Mouse (Mus musculus) hindbrain, embryonic 10.5 days (tissue): ENCODE data around the gene Sh3tc1. TPM values are rescaled to one million over a fixed set of nuclear protein-coding genes. Genes with fewer than 3 reads are reported as not detected.

ENCODE experiments used
- DNase-seq: peaks from one replicate; pipeline ENCODE4 v3.0.0-alpha.2; 2017; ENCODE audit warnings: low spot score
- H3K27ac ChIP-seq: fragments of 300-500 bp; sonication (generic); 2 replicates; pipeline ENCODE4 v1.5.1; 2016; ENCODE audit warnings: mild to moderate bottlenecking, moderate library complexity
- H3K27me3 ChIP-seq: fragments of 300-500 bp; sonication (generic); 2 replicates; pipeline ENCODE4 v1.6.1; 2016; ENCODE audit warnings: mild to moderate bottlenecking; ENCODE audit not compliant: poor library complexity, insufficient read depth, severe bottlenecking
- H3K36me3 ChIP-seq: fragments of 300-500 bp; sonication (generic); 2 replicates; pipeline ENCODE4 v1.6.1; 2016; ENCODE audit warnings: mild to moderate bottlenecking, moderate library complexity
- H3K4me1 ChIP-seq: fragments of 300-500 bp; sonication (generic); replicated peaks from 2 replicates; pipeline ENCODE4 v1.6.1; 2016; ENCODE audit warnings: mild to moderate bottlenecking
- H3K4me3 ChIP-seq: fragments of 300-500 bp; sonication (generic); 2 replicates; pipeline ENCODE4 v1.5.1; 2016; ENCODE audit warnings: mild to moderate bottlenecking, moderate library complexity
- H3K9me3 ChIP-seq: fragments of 300-500 bp; sonication (generic); 2 replicates; pipeline ENCODE4 v1.6.1; 2016; ENCODE audit warnings: mild to moderate bottlenecking, moderate library complexity
- WGBS: fragments of 180-500 bp; shearing (Covaris S2); methylation state at CpG from one replicate; pipeline ENCODE4 v1.1.7; 2016; 5-methylcytosine and 5-hydroxymethylcytosine counted together
- polyA plus RNA-seq: library from polyadenylated mRNA; unstranded; fragments of >200 nt; fragmentation: Nextera tagmentation; extraction: Ambion mirVana; gene quantifications from 2 replicates; pipeline ENCODE4 v1.2.1, GENCODE M21; 2016

Gene Sh3tc1
- polyA plus RNA-seq, 1 experiment from 2014 or later: 4.7 TPM

DNA sequence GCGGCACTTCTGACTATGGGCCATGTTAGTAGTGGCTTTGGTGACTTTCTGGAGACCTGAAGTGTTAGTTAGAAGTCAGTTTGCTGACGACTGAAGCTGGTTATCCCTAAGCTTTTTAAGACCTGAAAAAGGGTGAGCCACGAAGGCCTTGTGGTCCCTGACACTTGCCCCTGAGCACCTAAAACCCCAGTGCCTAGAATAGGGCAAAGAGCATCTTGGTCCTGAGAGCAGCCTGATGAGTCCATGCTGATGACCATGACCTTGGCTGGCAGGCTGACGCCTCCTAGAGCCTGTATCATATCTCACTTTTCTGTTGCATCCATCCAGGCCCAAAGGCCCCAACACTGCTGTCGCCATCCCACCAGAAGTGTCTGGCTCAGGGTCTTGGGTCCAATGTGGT, 5.6 kb upstream of the Sh3tc1 start:
- H3K4me3 ChIP-seq: no peak overlapping the region
- 81% methylated on average over 5 of the region's 5 CpGs for WGBS
- H3K4me1 ChIP-seq: peaks cover 4% of the 10 kb centered on the region; the same call in 1 of the 2 replicates
- peaks cover 15% of the 10 kb centered on the region for H3K27me3 ChIP-seq
- H3K27ac ChIP-seq: no peak overlapping the region
- H3K9me3 ChIP-seq: no peaks in the 10 kb centered on the region
- DNase-seq: no peak
- no peaks in the 10 kb centered on the region for H3K36me3 ChIP-seq

DNA sequence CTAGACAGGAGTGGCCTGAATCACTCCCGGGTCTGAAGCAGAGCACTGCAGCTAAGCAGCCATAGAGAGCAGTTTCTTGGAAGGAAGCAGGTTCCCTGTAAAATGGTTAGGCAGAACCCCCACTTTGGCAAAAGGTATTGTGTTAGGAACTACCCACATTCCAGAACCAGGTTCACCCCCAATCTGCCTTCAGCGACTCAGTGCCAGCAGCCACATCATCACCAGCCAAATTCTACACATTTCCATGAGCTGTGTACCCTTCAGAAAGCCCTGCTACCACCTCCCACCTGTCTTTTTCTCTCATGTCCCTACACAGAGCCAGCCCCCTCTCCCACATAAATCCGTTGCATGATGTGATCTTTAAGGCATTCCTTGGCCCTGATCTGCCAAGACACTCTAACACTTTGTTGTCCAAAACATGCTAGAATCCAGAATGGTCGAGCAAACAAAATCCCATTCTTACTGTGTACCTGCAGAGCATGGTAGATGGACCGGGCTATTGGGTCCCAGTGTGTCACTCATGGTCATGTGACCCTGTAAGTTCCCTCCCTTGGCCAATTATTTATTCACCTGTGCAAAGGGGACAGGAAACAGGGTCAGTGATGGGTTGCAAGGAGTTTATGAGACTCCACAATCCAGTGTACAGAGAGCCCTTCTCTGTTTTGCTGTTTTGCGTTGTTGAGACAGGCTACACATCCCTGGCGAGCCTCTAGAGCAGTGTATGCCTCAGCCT, 4.4 kb upstream of the Sh3tc1 start:
- Histone ChIP-seq H3K36me3 (no peaks in the 10 kb centered on the region), H3K27ac (no peak overlapping the region), H3K27me3 (peaks cover 27% of the 10 kb centered on the region), H3K4me1 (peaks cover 15% of the 10 kb centered on the region), H3K4me3 (no peak overlapping the region), H3K9me3 (no peaks in the 10 kb centered on the region)
- DNase-seq: no peak
- 85% methylated on average over 7 of the region's 7 CpGs for WGBS

DNA sequence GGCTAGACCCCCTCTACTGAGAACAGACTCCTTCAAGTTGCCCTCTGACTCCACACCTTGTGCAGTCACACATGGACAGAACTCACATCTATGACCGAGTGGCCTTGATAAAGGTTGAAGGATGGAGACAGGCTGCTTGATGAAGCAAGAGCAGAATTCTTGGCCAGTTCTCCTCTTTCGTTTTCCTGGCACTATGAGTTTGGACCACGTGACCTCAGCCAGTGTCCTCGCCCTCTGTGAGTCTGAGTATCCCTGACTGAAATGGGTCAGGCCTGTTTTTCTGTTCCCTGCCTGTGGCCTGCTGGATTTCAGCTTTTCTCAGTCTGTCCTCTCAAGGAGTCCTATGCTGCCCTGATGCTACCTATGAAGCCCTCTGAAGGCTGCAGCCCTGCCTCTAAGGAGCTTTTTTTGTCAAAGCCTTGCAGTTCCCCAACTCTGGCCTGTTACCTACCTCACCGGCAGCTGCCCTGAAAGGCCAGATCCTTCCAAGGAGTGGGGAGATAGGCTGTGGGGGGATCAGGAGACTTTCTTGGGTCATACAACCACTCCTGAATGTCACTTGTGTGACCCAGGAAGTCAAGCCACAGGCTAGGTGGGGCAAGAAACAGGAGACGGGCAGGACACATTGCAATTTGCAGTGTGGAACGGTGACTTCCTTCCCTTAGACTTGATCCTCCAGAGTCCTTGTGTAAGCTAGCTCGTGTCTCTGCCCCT, 3.6 kb upstream of the Sh3tc1 start:
- no peak for DNase-seq
- H3K27ac ChIP-seq: no peak overlapping the region
- H3K4me1 ChIP-seq: peaks cover 18% of the 10 kb centered on the region
- WGBS: 80% methylated on average over 8 of the region's 8 CpGs
- H3K27me3 ChIP-seq: peaks cover 31% of the 10 kb centered on the region
- H3K4me3 ChIP-seq: no peak overlapping the region
- no peaks in the 10 kb centered on the region for H3K9me3 ChIP-seq
- H3K36me3 ChIP-seq: no peaks in the 10 kb centered on the region

DNA sequence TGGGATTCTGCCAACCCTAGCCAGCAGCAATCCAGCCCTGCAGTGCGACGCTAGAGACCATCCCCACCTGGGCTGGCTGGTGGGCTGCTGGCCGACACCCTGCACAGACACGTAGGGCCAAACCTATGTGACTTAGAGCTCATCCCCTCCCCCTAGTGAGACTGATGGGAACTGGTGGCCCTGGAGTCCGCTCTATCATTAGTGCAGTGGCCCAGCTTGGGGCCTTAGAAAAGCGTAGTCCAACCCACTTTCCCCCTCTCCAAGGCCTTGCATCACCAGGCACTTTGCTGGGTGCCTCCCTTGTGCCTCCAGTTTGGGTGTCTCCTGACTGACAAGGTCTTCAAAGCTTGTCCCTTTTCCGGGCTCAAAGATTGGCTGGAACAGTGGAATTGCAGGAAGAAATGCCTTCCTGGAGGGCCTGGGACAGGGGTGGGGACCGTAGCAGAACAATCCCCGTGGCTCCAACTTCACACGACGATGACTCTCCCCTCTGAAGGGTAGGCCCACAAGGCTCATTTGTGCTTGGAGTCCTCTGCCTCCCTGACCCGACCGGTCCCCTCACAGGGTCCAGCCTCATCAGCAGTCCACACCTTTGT, 1.5 kb upstream of the Sh3tc1 start:
- Histone ChIP-seq H3K36me3 (no peaks in the 10 kb centered on the region), H3K27ac (no peak overlapping the region), H3K9me3 (no peaks in the 10 kb centered on the region), H3K27me3 (peaks cover 31% of the 10 kb centered on the region), H3K4me1 (peaks cover 18% of the 10 kb centered on the region), H3K4me3 (no peak overlapping the region)
- no peak for DNase-seq
- WGBS: 45% methylated on average over 13 of the region's 13 CpGs

DNA sequence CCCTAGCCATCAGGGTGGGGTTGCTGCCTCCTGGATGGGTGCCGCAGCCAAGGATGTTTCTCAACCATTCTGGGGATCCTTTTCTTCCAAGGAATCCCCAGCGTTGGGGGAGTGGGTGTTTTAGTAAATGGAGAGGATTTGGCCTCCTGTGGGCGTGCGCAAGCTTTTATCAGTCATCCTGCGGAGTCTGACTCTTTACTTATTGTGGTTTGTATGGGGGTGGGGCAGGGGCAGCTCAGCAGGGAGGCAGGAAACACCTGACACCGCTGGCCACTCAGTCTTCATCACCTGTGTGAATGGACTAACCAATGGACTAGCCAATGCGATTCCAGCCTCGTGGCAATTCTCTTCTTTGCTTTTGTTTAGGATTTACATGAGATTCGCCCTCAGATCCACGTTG, 929 bp upstream of the Sh3tc1 start:
- Histone ChIP-seq H3K36me3 (no peaks in the 10 kb centered on the region), H3K27ac (no peak overlapping the region), H3K4me3 (no peak overlapping the region), H3K9me3 (no peaks in the 10 kb centered on the region), H3K4me1 (peaks cover 18% of the 10 kb centered on the region), H3K27me3 (peaks cover 31% of the 10 kb centered on the region)
- 10% methylated on average over 10 of the region's 10 CpGs for WGBS
- no peak for DNase-seq

DNA sequence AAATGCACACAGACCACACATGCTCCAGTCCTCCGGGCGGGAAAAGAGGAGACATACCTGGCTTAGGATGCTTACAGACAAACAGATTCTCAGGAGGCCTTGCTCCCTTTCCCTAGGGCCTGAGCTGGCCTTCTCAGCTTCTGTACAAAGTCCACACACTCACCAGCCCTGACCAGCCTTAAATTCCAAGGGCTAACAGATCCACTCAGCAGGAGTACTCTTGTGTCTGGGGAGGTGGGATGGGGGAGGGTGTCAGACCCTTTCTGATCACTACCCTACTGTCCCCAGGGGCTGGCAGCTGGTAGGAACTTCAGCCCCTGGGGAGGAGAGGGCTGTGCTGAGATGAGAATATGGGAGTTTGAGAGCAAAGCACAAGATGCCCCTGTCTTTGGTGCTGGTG, 782 bp downstream of the Sh3tc1 start:
- Histone ChIP-seq H3K36me3 (no peaks in the 10 kb centered on the region), H3K9me3 (no peaks in the 10 kb centered on the region), H3K4me3 (no peak overlapping the region), H3K4me1 (peaks cover 18% of the 10 kb centered on the region), H3K27ac (no peak overlapping the region), H3K27me3 (peaks cover 31% of the 10 kb centered on the region)
- WGBS: 65% methylated on average over 2 of the region's 2 CpGs
- no peak for DNase-seq

DNA sequence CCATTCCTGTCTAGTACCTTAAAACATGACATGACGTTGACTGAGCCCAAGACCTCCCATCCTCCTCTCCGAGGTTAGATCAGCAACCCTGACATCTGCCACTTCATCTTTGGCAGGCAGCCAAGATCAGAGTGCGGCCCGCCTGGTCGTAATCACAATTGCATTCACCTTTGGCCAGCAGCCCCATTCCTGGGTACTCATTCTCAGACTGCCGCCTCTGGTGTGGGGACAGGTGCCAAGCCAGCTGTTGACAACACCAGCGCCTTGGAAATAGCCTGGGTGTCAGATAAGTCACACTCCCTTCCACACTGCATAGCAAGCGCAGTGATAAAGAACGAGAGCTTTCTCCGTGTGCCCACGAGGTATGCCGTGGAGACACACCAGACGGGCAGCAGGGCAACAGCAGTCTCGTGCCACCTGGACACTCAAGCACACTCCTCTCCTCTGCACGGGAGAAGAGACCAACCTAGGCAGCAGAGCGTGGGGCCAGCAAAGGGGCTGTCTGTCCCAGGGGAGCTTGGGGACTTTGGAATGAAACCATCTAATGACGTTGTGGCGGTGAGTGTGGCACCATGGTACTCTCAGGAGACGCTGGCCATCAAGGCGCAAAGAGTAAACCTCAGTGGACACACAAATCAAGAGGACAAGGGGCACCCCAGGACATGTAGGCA, 2.4 kb downstream of the Sh3tc1 start:
- DNase-seq: no peak
- Histone ChIP-seq H3K4me3 (no peak overlapping the region), H3K9me3 (no peaks in the 10 kb centered on the region), H3K27ac (no peak overlapping the region), H3K36me3 (no peaks in the 10 kb centered on the region), H3K4me1 (peaks cover 18% of the 10 kb centered on the region), H3K27me3 (peaks cover 31% of the 10 kb centered on the region)
- 90% methylated on average over 20 of the region's 20 CpGs for WGBS

DNA sequence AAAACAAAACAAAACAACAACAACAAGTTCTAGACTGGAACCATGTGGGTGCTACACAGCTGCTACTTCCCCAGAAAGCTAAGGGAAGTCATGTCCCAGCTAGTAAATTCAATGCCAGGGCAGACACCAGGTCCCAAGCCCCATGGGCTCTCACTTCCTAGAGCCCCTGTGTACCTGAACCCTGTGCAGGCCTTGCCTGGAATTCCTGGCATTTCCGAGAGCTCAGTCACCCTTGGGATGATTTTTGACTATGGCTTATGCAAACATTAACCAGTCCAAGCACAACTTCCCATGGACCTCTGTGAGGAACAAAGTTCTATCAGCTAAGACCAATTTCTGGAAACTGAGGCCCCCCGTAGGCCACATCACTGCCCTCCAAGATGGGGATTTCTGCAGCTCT, 6.3 kb downstream of the Sh3tc1 start:
- WGBS: 81% methylated on average over 2 of the region's 2 CpGs
- no peaks in the 10 kb centered on the region for H3K36me3 ChIP-seq

DNA sequence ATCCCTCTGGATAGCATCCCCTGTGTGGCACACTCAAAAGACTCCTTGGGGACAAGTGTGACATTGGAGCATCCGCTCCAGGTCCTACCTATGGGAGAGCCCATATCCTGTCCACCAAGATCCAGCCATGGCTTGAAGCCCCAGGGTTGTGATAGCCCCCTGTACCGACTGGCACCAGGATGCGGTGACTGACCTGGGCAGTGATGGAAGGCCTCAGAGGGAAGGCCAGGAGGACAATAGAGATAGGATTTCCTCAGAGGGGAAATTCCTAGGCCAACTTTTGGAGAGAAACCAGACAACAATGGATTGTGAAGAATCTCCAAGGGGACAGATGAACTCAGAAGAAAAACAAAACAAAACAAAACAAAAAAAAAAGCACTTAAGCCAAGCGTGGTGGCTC, 8.8 kb downstream of the Sh3tc1 start:
- Histone ChIP-seq H3K27ac (no peak overlapping the region), H3K4me3 (no peak overlapping the region), H3K27me3 (no peaks in the 10 kb centered on the region), H3K4me1 (peaks cover 9% of the 10 kb centered on the region; the same call in 1 of the 2 replicates), H3K9me3 (no peaks in the 10 kb centered on the region), H3K36me3 (no peaks in the 10 kb centered on the region)
- WGBS: 90% methylated on average over 4 of the region's 4 CpGs
- no peak for DNase-seq

More for the DNA sequence above, 6.3 kb downstream of the Sh3tc1 start:
- Histone ChIP-seq H3K27me3 (no peaks in the 10 kb centered on the region), H3K4me3 (no peak overlapping the region), H3K4me1 (peaks cover 7% of the 10 kb centered on the region; the same call in 1 of the 2 replicates), H3K27ac (no peak overlapping the region), H3K9me3 (no peaks in the 10 kb centered on the region)
- DNase-seq: no peak

DNA sequence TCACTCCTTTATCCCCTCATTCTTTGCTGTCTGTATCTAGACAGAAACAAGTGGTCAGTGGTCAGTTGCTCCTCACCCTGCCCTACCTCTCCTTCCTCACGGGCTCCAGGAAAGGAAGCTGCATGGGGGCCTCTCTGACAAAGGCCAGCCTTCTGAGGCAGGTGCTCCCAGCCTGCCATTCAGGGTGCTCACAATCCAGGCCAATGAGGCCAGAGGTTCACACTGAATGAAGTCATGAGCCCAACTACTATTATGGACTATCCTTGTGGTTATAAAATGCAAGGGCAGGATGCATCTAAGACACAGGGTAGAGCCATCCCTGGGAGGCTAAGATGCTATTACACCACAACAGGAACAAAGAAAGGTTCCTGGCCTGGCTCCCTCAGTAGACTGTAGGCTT, 9.2 kb downstream of the Sh3tc1 start:
- DNase-seq: no peak
- 83% methylated on average over 1 of the region's 1 CpGs for WGBS
- Histone ChIP-seq H3K9me3 (no peaks in the 10 kb centered on the region), H3K4me3 (no peak overlapping the region), H3K27me3 (no peaks in the 10 kb centered on the region), H3K27ac (no peak overlapping the region), H3K36me3 (no peaks in the 10 kb centered on the region), H3K4me1 (peaks cover 9% of the 10 kb centered on the region; the same call in 1 of the 2 replicates)

DNA sequence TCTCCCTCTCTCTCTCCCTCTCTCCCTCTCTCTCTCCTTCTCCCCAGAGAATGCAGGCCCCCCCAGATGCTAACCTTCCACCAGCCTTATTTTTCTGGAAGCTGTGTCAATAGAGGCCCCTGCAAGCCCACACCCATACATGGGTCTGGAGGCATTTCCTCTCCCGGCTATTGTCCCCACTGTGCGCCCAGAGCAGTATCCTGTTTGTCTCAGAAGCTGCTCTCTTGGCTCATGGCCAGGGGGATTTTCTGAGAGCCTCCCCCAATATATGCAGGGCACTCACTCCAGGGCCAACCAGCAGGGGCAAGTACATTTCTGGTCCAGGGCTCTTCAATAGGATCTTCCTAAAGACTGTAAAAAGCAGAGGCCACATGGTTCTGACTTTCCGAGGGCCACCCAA, 9.9 kb downstream of the Sh3tc1 start:
- no peak overlapping the region for H3K4me3 ChIP-seq
- H3K27ac ChIP-seq: peak overlapping the region; percentile 83; the same call in 1 of the 2 replicates
- no peak for DNase-seq
- no peaks in the 10 kb centered on the region for H3K9me3 ChIP-seq
- no peaks in the 10 kb centered on the region for H3K27me3 ChIP-seq
- H3K4me1 ChIP-seq: peaks cover 9% of the 10 kb centered on the region; the same call in 1 of the 2 replicates
- WGBS: 87% methylated on average over 3 of the region's 3 CpGs
- no peaks in the 10 kb centered on the region for H3K36me3 ChIP-seq

DNA sequence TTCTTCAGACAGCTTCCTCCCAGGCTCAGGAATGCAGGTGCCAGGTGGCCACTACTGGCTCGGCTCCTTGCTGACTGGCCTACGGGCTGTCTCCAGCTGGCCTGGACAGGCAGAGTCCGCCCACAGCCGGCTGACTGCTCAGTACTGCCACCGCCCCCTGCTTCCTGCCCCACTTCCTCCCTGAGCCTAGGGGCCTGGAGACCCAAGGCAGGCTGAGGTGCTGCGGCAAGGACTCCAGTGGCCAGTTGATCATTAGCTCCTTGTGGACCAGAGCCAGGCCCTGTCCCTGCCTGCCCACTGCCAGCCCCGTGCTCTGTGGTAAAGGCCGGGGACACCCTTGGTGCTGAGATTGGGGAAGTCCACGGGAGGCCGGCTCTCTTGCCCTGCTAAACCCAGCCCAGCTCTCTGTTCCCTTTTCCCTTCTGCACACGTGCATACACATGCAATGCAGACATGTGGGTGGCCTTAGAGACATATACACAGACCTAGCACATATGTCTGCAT, 10.8 kb downstream of the Sh3tc1 start:
- no peaks in the 10 kb centered on the region for H3K27me3 ChIP-seq
- H3K36me3 ChIP-seq: no peaks in the 10 kb centered on the region
- WGBS: 61% methylated on average over 11 of the region's 11 CpGs
- H3K27ac ChIP-seq: peak overlapping the region; percentile 83
- DNase-seq: peak; percentile 43
- H3K4me3 ChIP-seq: peak overlapping the region; percentile 13; the same call in 1 of the 2 replicates
- no peaks in the 10 kb centered on the region for H3K9me3 ChIP-seq
- H3K4me1 ChIP-seq: peaks cover 9% of the 10 kb centered on the region; the same call in 1 of the 2 replicates
